Mouse (Mus musculus): Measurements from ENCODE around the gene Tlr3.

The Tlr3 gene

DNA sequence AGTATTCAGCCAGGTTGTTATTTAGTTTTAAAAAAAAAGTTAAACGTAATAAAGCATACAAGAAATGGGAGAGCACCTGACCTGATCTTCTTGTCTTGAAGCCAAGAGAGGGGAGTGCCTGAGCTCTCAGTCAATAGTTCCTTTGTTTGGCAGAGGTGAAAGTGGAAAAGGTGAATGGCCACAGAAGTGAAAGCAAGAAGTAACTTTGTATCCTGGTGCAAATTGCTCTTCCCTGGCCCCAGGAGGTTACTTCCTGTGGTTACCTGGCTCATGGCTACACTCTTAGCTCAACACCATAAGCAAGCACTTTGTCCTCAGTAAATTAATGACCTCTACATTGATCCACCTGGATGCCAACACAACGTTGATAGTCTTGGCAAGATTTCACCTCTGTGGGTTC, at the start of gene Tlr3:
Tlr3 (minus strand) TSS at position 199 of the 400 bp plus-strand sequence.
- DNase-seq (ENCODE audit: low read depth, low spot score), result no peak

DNA sequence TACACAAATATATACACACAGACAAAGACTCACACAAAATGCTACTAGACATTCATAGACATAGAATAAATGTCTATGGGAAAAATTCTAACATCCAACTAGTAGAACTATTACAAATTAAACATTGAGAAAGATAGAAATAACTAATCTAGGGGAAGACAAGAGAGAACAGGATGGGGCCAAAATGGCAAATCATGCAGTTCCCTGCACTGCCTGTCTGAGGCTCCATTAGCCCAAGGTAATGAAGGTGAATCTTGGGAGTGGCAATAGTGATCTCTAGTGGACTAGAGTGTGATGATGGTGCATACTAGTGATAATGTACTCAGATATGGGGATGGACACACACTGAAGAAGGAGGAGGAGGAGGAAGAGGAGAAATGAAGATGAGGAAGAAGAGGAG, 47.0 kb upstream of the Tlr3 start:
- no peak for DNase-seq (ENCODE audit: low read depth, low spot score)

DNA sequence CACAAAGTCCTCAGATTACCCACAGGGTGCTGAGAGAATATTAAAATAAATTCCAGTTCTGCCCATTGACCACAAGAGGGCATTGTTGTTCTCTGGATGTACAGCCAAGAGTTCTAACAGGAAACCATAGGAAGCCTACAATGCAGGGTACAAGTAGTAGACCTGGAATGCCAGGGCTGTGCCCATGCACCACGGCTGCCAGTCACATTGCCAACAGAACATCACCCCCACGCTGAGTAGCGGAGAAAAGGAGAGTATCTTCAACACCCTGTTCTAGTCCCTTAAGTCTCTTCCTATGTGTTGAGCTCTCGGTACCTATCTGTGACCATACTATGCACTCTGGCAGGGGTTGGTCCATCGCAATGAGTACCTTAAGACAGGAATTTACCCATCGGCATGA, 43.5 kb upstream of the Tlr3 start:
- DNase-seq (ENCODE audit: low read depth, low spot score), result peak; percentile 75

DNA sequence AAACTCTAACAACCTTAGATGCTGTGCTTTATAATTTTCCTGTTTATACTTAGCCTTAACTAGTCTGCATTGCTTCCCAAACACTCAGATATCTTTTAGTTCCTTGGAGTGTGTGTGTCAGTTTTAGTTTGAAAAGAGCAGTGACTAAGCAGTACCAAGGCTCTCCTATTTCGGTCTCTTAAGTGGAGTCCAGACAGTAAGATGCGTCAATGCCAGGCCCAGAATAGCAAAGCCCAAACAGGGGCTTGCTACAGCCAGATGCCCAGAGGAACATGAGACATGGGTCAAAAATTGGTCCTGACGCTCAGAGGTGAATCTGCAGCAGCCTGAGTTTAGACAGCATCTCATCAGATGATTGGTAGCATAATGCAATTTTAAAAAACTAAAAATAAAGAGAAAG, 41.2 kb upstream of the Tlr3 start:
- DNase-seq (ENCODE audit: low read depth, low spot score), result peak; percentile 89

DNA sequence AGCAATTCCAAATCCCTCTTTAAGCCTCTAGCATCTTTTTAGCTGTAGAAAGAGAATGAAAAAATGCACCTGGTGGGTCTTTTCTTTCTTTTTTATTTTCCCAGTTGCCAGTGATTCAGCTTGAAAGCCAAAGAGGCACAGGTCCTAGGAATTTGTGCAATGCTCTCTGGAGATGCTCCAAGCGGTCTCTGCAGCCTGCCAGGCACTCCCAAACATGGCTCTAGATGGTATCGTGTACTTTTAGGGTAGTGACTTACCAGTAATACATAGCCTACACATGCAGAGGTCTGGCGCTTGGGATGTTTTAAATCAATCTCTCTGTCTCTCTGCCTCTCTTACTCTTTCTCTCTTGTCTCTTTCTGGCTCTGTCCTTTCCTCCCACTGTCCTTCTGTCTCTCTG, 38.0 kb upstream of the Tlr3 start:
- no peak for DNase-seq (ENCODE audit: low read depth, low spot score)

DNA sequence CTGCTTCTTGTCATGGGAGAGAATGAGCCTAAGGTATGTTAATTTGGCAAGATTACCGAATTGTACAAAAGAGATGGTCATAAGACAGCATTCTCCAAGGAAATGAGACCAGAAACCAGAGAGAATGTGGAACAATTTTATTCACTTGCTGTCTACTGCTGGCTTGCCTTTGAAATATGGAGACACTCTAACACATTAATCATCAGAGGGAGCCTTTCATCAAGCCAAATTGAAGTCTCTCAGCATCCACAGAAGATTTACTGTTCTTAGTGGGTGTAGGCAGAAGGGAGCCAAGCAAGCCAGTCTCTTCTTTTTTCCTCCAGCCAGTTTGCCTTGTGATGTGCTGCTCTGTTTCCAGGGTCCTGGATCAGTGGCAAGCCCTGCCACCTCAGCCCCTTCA, 37.4 kb upstream of the Tlr3 start:
- no peak for DNase-seq (ENCODE audit: low read depth, low spot score)

DNA sequence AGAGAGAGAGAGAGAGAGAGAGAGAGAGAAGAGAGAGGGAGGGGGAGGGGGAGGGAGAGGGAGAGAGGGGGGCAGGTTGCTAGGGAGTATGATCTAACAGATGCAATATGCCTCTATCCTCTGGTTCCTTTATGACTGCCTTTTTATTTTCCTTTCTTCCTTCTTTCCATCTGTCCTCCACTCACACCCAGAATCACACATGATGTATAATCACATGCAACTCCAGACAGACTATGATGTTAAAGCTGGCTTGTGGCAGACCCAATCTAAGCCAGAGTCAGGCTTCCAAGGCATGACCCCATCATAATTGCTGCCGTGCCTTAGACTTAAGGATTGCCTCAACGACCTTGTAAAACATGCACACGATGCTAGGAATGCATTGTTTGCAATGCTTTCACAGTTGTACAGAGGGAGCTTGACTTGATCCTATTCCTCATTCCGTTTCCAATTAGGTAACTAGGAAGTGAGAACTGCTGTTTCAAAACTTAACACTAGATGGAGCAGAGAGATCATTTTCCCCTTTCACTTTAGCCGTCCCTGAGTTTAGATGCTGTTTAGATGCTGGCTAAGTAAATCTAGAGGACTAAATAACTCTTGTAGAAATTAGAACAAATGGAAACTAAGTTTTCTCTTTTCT, 28.1 kb upstream of the Tlr3 start:
- no peak for DNase-seq (ENCODE audit: low read depth, low spot score)

DNA sequence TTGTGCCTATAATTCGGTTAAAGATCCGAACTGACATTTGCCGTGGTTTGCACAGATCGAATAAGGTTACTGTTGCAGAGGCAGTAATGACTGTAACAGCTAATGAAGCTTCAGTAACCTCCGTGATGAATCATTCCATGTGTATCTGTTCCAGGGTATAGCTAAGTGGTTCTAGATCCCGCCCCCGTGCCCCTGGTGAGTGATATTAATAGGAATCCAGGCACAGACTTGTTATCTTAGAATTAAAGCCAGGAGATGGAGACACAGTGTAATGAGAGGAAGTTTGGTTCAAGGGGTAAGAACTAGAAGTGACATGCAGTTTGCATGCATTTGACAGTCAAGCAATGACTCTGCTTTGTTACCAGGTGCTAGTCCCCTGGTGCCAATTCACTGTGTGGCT, 9.3 kb upstream of the Tlr3 start:
- no peak for DNase-seq (ENCODE audit: low read depth, low spot score)

DNA sequence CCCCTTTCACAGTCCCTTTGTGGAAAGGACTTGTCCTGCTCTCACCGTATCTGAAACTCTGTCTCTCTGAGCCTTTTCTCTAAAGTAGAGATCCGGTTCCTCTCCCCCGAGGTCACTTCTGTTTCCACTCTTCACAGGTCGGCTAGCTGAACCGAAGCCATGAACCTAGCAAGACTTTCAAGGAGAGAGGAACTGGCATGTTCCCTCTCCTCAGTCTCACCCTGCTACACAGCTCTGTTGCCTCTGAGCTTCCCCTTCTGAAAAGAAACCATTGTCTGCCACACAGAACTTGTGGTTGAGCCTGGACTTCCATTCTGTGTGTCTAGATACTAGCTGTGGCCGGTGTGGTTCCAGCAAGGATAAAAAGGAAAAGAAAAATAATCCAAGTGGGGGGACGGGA, 4.1 kb upstream of the Tlr3 start:
- no peak for DNase-seq (ENCODE audit: low read depth, low spot score)

DNA sequence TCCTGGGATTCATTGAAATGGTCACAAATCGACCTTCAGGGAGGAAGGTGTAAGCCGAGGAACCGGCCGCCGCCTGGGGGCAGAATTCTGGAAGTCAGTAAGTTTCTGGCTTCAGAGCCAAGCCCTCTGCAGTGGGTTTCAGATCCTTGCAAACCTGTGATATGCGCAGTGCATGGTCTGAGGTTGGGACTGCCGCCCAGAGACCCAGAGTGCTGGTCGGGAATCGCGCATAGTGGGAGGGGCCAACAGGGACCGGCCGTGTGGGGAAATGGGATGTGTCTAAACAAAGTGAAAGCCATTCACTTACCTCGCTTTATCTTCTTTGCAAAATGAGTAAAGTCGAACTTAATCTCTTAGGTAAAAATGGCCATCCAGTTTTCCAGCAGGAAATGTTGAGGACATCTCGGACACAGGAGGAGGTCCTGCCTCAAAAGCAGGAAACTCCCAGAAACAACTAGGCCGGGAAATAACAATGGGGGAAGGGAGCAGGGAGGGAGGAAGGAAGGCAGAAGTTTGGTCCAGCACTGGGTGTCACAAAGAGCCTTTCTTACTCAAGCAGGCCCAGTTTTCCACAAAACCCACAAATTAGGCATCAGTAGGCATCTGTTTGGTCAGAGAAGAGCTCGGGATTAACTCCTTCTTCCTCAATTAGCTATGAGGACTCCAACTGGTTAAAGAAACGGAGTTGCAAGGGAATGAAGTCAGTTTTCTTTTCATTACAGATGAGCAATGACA, 567 bp downstream of the Tlr3 start:
- peak; percentile 31 for DNase-seq (ENCODE audit: low read depth, low spot score)

DNA sequence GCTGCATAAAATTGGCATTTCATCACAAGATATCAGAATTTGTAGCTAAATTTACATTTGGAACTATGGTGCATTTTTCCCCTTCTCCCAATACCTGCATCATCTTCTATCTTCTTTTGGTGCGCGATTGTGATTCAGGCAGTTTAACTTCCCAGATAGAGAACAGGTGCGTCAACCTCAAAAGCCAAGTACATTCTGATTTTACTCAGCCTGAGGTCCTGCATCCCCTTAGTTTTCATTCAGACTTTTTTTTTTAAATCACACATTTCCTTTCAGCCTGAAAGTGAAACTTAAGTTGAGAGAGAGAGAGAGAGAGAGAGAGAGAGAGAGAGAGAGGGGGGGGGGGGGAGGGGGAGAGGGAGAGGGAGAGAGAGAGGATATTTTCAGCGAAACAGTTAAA, 1.2 kb downstream of the Tlr3 start:
- DNase-seq (ENCODE audit: low read depth, low spot score), result no peak

DNA sequence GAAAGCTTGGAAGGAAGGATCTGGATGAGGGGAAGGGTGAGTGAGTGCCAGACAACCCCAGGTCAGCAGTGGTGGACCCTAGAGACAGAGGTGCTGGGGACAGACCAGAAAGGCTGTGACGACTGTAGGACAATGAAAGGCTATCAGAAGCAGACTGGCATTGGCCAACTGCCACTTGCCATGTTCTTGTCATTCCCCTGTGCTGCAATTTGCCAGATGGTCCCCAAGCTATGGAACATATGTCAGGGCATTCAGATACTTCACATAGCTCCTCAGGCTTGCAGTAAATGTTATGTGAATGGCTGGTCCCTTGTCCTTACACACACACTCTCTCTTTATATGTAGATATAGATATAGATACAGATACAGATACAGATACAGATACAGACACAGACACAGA, 27.6 kb downstream of the Tlr3 start:
- no peak for DNase-seq (ENCODE audit: low read depth, low spot score)

DNA sequence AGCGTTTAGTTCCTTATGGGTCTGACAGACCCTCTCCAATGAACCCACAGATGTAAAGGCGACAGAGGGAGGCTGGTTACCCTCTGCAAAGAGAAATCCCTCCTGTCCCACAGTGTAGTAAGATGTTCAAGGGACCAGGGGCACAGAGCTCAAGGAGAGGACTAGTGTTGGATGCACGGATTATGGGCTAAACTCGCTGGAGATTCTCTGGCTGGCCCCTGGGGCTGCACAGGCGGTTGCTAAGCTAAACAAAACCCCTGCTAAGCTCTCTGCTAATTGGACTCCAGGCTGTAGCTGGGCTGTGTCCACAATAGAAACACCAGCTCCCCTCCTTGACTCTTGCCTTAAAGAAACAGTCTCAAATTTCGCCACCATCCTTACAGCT, 28.9 kb downstream of the Tlr3 start, which contains the start of gene Fam149a:
Fam149a (minus strand) TSS at position 329 of the 385 bp plus-strand sequence.
- no peak for DNase-seq (ENCODE audit: low read depth, low spot score)

DNA sequence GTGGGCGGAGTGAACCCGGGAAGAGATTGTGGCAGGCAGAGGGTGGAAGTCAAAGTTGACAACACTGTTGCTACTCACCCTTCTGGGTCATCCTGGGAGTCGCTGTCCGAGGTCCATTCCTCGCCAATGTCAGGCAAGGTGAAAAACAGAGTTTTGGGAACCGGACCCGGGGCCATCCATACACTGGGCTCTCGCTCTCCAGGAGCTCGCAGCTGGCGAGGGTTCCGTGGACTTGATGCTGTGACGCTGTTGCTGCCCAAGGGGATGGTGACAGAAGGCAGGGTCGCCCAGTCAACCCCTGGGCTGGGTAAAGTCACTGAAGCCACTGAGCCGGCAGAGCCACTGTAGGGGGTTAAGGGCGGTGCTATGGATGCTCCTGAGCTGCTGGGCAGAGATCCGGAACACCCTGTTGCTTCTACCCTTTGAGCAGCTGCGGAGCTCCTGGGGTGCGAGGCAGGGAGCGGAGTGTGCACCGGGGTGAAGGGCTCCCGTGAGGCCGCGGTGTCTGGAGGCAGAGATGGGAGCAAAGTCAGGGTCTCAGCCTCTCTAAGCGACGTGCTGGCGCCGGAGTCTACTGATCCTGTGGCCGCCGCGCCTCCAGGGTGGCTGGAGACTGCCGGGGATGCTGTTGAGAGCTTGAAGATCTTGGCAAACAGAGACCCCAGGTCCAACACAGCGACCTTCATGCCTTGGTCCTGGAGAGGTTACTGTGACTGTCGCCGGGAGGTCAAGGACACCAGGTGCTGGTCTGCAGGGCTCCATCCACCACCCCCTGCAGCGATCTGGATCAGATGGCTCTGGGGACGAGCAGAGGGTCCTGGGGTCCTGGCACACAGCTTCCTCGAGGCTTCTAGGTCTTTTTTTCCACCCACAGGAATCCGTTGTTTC, 29.6 kb downstream of the Tlr3 start:
- DNase-seq (ENCODE audit: low read depth, low spot score), result no peak

DNA sequence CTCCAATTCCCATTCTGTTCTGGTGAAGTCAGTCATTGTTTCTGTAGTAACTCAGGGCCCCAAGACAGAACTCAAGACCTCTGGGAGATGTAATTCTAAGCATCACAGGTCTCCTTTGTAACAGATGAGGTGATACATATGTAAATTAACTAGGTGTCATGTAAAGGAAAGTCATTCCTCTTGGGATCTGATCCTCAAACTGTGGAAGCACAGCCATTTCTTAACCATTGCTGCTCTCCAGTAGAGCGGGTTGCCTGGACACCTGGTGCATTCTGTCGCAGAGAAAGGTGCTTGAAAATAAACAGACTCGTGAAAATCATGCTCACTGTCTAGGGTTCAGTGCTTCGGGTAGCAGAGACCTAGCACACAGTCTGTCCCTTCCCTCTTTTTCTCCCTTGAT, 30.3 kb downstream of the Tlr3 start:
- DNase-seq (ENCODE audit: low read depth, low spot score), result no peak

DNA sequence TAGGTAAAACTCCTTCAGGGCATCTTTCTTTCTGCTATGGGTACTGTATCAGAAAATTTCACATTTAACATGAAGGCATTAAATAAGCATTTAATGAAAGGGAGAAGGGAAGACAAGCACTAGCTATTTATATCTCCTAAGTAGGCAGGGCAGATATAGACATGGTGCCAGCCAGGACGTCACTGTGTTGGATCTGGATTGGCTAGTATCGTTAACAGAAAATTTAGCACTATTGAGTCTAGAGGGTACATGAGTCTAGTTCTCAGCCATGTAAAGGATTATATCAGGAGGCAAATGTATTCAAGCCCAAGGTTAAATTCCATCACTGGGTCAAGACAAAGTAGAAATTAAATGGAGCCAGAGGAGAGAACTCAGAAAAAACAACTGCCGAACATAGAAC, 36.8 kb downstream of the Tlr3 start:
- no peak for DNase-seq (ENCODE audit: low read depth, low spot score)

DNA sequence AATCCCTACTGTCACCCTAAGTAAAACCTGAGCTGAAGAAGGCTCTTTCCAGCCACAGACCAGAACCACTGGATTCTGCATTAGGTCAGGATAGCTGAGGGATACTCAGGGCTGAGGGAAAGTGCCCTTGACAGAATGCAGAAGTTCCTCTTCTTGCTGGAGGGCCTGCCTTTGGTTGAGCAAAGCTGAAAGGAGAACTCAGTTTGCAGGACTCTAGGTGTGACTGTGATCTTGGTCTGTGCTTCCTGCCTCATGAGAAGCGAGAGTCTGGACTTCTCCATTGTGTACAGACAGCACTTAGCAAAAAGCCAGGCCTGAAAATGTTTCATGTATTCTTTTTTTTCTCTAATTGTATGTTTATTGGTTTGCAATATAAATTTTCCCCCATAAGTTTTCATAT, 43.7 kb downstream of the Tlr3 start:
- DNase-seq (ENCODE audit: low read depth, low spot score), result no peak

DNA sequence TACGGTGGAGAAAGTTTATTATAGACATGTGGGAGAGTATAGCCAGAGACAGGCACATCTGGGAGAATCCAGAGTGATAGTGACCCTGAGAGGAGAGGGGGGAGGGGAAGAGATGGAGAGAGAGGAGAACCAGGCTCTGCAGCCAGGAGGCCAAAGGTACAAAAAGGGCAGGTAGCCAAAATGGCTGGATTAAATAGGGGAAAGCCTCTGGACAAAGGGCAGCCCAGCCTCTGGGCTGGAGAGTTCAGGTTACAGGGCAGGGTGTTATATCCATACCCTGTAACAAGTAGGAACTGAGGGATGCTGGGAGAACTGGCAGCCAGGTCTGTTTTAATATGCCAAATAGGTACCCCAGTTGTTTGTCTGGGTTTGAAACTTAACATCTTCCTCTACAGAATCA, 47.7 kb downstream of the Tlr3 start:
- DNase-seq (ENCODE audit: low read depth, low spot score), result no peak

DNA sequence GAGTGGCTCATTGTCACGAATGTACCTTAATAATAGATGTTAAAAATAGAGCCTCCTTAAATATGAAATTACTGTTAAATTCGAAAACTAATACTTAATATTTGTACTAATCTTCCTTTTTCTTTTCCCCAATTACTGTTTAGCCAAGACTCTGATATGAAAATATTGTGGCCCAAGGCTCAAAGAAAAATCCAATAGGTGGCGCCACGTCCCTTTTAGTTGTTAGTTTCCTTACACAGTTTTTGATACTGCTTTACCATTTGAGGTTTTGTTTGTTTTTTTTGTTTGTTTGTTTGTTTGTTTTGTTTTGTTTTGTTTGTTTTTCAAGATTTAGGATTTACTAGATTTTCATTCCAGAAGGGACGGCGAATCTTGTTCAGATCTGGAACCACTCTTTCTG, 48.6 kb downstream of the Tlr3 start:
- no peak for DNase-seq (ENCODE audit: low read depth, low spot score)

DNA sequence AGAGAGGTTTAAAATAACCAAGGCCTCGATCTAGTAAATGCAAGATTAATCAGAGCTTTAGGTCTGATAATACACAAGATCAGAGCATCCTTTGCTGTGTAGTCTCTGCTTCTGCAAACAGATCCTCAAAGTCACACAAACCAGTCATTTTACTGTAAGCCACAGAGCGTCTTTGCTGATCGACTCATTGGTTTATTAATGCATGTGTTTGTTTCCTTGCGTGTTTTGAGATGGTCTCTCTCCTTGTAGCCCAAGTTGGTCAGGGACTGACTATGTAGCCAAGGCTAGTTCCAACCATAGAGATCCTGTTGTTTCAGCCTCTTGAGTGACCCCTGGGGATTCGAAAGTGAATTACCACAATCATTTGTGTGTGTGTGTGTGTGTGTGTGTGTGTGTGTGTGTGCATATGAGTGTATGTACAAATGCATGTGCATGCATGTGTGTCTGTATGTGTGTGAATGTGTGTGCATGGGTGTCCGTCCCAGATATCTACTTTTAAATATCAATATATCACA, 51.7 kb downstream of the Tlr3 start:
- DNase-seq (ENCODE audit: low read depth, low spot score), result no peak

DNA sequence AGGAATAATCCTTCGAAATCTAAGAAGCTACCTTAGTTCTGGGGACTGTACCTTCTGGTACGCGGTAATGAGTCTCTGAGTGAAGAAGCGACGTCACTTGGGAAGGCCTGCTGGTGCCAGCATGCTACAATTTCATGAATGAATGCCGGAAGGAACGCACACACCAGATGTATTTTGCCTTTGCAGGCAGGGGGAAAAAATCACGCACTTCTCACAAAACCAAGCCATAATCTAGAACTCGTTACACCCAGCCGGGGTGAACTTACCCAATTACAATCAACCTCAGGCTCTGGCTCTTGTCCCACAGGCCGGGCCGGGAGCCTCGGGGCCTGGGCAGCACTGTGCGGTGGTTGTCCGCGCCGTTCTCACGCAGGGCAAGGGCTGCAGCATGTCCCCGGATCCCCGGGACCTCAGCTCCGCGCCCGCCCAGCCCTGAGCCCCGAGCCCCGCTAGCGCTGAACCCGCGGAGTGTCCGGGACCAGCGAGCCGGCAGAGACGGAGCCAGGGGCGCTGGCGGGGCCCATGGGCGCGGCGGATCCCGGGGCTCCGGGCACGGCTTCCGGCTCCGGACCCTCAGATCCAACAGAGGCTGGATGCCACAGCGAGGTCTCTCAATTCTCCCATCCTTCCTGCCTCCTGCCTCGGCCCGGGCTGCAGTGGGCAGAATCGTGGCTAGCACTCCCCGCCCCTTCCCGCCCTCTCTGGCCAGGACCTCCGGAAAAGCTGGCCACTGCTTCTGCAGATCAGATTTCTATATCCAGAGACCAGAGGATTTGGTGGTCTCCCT, 52.6 kb downstream of the Tlr3 start:
- DNase-seq (ENCODE audit: low read depth, low spot score), result no peak

DNA sequence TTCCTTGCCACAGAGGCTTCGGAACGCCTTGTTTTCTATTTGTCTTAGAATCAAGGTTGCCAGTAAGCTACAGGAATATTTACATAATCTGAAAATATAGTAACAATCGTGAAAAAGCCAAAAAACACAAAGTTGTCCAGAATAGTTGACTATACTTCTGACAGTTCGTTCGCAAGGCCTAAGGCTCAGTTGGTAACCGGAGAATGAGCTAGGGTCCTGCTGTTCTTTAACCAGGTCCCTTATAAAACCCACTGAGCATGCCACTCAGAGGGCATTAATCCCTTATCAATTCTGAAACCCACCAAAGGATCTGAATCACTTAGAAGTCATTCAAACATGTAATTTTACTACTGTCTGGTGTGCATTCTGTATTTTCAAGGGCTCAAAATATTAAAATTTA, 55.1 kb downstream of the Tlr3 start:
- no peak for DNase-seq (ENCODE audit: low read depth, low spot score)

Data from skeletal muscle tissue, adult 2 months (tissue).